Mouse (Mus musculus): Measurements from ENCODE around the gene Elk3. TPM values are rescaled to one million over a fixed set of nuclear protein-coding genes. Genes with fewer than 3 reads are reported as not detected.
A peak's percentile ranks its signal among the peaks of the same experiment; 100 is the strongest.

The Elk3 gene
- polyA plus RNA-seq, 1 experiment, result 76.0 TPM

DNA sequence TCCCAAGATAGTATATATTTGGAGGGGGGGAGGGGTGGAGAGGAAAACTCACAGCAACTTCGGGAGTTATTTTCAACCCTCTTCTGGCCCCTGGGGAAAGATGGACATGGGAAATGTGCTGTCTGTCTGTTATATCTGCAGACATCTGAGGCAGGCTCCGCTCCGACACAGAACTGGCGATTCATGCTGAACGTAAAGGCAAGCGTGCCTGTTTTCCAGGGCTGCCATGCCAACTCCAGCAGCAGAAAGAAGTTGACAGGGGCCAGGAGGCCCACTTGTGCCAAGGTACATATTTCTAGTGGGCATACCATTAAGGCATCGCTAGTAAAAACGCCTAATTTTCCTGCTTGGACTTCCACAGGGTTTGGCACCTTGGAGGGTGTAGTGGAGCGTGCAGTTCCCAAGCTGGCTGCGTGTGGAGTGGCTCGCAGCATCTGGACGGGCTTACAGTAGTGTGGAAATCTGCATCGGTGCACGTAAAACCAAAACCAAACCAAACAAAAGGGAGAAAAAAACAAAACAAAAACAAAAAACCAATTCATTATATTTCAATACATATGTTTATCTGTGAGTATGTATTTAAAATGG, 37.1 kb upstream of the Elk3 start:
- no peak for DNase-seq
- 53% methylated on average over 14 of the region's 14 CpGs for WGBS
- Histone ChIP-seq H3K4me3 (replicated peaks; ENCODE audit: extremely low read depth, low read depth, low read length) (no peak overlapping the region), H3K4me1 (ENCODE audit: control insufficient read depth, insufficient read depth, low read length) (no peaks in the 10 kb centered on the region)
- no peak for TF ChIP-seq CTCF (IDR thresholded peaks at IDR 0.05; ENCODE audit: insufficient read depth, low read length)
- no peak for TF ChIP-seq POLR2A (IDR thresholded peaks at IDR 0.05; ENCODE audit: borderline replicate concordance, extremely low read depth, low read depth, low read length)

DNA sequence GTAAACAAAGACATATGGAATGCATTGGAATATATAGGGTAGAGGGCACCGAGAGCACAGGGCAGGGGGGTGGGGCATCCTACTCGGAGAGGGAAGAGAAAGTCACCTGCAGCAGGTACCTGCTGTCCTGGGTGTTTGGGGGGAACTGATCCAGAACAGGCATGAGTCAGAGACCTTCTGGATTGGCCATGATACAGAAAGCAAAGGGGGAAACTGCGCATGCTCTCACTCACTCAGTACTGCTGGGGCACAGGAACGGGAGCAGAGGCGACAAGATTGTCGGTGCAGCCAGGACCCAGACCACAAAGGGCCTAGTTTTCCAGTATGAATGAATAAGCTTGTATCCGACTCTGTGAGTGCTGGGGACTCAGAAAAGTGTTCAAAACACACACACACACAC, 36.5 kb upstream of the Elk3 start:
- WGBS, result 48% methylated on average over 7 of the region's 7 CpGs
- DNase-seq, result no peak
- H3K4me1 ChIP-seq (ENCODE audit: control insufficient read depth, insufficient read depth, low read length), result no peaks in the 10 kb centered on the region
- no peak overlapping the region for H3K4me3 ChIP-seq (replicated peaks; ENCODE audit: extremely low read depth, low read depth, low read length)
- no peak for TF ChIP-seq CTCF (IDR thresholded peaks at IDR 0.05; ENCODE audit: insufficient read depth, low read length)
- no peak for TF ChIP-seq POLR2A (IDR thresholded peaks at IDR 0.05; ENCODE audit: borderline replicate concordance, extremely low read depth, low read depth, low read length)

DNA sequence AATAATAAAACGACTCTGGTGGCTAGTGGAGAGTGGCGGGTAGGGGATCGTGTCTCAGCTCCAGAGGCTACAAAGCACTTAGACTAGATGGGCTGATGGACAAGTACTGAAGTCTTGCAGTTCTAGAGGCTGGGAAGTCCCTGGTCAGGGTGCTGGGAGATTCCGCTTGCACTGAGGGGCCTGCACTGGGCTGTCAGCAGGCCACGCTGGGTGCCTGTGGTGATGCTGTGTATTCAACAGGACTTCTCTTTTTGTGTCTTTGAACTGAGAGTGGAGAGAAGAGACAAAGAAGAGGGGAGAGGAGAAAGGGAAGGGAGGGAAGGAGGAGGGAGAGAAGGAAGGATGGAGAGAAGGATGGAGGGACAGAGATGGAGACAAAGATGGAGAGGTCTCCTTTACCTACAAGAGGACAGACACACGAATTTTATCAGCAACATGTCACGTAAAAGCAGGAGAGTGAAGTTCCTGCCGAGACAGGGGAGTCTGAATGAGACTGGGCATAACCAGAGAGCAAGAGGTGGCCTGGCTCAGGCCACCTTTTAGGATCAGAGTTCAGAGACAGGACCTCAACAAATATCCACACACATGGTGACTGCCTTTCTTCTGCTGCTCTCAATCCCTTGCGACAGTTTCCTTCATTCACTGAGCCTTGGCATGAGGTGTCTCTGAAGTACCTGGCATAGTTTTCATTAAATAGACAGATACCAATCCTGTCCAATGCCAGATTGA, 35.4 kb upstream of the Elk3 start:
- TF ChIP-seq CTCF (IDR thresholded peaks at IDR 0.05; ENCODE audit: insufficient read depth, low read length), result no peak
- TF ChIP-seq POLR2A (IDR thresholded peaks at IDR 0.05; ENCODE audit: borderline replicate concordance, extremely low read depth, low read depth, low read length), result no peak
- DNase-seq, result no peak
- 82% methylated on average over 9 of the region's 9 CpGs for WGBS
- no peak overlapping the region for H3K4me3 ChIP-seq (replicated peaks; ENCODE audit: extremely low read depth, low read depth, low read length)
- H3K4me1 ChIP-seq (ENCODE audit: control insufficient read depth, insufficient read depth, low read length), result no peaks in the 10 kb centered on the region

DNA sequence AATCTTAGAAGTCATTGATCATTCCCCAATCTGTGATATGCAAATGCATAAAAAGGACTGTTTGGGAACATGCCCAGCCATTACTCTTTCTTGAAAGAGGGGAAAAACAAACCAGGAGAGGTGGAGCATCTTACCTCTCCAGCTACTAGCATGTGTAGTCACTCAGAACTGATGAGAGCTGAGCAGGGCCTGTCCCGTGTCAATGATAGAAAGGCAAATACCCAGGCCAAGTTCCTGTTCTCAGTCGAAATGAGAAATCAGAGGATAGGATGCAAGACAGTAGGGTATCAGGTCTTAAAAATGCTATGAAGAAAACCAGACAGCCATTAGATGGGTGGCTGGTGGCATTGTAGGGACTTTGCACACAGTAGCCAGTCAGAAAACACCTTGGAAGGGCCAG, 34.6 kb upstream of the Elk3 start:
- DNase-seq, result no peak
- H3K4me1 ChIP-seq (ENCODE audit: control insufficient read depth, insufficient read depth, low read length), result no peaks in the 10 kb centered on the region
- 78% methylated on average over 2 of the region's 2 CpGs for WGBS
- H3K4me3 ChIP-seq (replicated peaks; ENCODE audit: extremely low read depth, low read depth, low read length), result no peak overlapping the region
- TF ChIP-seq POLR2A (IDR thresholded peaks at IDR 0.05; ENCODE audit: borderline replicate concordance, extremely low read depth, low read depth, low read length), result no peak
- no peak for TF ChIP-seq CTCF (IDR thresholded peaks at IDR 0.05; ENCODE audit: insufficient read depth, low read length)

DNA sequence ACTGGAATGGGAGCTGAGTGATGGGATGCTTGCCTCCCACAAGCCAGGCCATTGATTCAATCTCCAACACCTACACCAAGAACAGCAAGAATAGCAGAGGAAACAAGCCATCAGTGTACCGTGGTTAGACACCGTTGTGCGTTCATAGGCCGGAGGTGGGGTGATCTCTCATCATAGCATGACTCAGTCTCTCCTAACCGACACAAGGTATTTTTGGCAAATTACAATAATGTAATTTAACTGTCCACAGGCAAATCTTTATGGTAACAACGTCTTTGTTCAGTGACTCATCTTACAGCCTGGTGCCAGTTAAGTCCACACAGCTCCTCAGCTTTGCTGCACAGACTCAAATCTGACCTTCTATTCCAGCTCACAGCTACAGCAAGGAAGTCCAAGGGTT, 32.5 kb upstream of the Elk3 start:
- no peak for TF ChIP-seq POLR2A (IDR thresholded peaks at IDR 0.05; ENCODE audit: borderline replicate concordance, extremely low read depth, low read depth, low read length)
- 86% methylated on average over 6 of the region's 6 CpGs for WGBS
- no peak for DNase-seq
- Histone ChIP-seq H3K4me3 (replicated peaks; ENCODE audit: extremely low read depth, low read depth, low read length) (no peak overlapping the region), H3K4me1 (ENCODE audit: control insufficient read depth, insufficient read depth, low read length) (no peaks in the 10 kb centered on the region)

DNA sequence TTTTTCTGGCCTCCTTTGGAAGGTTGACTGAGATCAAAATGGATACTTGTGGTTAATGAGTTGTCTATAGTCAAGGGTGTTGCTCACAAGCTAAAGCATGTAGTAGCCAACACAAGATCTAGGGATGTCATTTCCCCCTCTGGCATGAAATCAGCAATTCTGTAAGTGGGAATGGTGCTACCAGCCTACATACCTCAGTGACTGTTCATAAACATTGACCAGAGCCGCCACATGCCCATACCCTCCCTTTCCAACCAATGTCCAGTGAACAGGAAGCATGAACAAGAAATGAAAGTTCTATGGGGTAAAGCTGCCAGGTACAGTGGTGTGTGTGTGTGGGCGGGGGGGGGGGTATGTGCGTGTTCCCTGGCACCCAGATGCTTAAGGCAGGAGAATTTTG, 32.1 kb upstream of the Elk3 start:
- H3K4me3 ChIP-seq (replicated peaks; ENCODE audit: extremely low read depth, low read depth, low read length), result no peak overlapping the region
- no peak for DNase-seq
- 87% methylated on average over 3 of the region's 3 CpGs for WGBS
- TF ChIP-seq POLR2A (IDR thresholded peaks at IDR 0.05; ENCODE audit: borderline replicate concordance, extremely low read depth, low read depth, low read length) (no peak), CTCF (IDR thresholded peaks at IDR 0.05; ENCODE audit: insufficient read depth, low read length) (no peak)
- H3K4me1 ChIP-seq (ENCODE audit: control insufficient read depth, insufficient read depth, low read length), result no peaks in the 10 kb centered on the region

DNA sequence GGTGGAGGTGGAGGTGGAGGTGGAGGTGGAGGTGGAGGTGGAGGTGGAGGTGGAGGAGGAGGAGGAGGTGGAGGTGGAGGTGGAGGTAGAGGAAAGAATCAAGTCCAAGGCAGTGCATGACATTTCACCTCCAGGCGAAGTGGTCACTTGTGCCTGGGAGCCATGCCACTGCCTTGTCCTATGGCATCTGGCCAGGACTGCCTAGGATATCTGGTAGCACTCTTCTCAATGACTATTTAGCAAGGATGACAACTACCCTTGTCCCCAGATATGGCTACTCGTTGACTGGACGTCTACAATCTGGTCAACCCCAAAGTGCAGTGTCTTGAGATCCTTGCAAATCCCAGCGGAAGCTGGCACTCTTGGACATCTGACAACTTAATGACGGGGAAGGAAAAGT, 27.6 kb upstream of the Elk3 start:
- no peak overlapping the region for H3K4me3 ChIP-seq (replicated peaks; ENCODE audit: extremely low read depth, low read depth, low read length)
- WGBS, result 65% methylated on average over 5 of the region's 5 CpGs
- DNase-seq, result no peak
- H3K4me1 ChIP-seq (ENCODE audit: control insufficient read depth, insufficient read depth, low read length), result peaks cover 10% of the 10 kb centered on the region
- no peak for TF ChIP-seq POLR2A (IDR thresholded peaks at IDR 0.05; ENCODE audit: borderline replicate concordance, extremely low read depth, low read depth, low read length)
- no peak for TF ChIP-seq CTCF (IDR thresholded peaks at IDR 0.05; ENCODE audit: insufficient read depth, low read length)

DNA sequence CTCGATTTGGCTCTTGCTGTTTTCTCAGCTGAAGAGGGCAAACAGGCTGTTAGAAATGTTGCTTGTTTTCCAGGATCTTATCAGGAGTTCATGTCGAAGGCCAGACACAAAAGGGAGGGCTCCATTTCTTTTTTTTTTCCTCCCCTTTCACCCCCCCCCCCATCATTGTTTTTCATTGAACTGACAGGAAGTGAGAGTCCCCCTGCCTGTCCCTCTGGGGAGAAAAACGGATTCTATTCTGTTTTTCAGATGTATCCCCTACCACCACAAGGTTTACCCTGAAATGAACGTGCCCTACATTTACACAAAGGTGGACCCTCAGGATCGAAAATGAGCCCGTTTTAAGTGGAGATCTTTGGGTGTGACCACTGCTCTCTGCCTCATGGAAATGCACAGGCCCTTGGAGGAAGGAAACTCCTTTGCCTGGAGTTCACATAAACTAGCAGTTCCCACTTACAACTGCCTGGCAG, 25.6 kb upstream of the Elk3 start:
- DNase-seq, result no peak
- Histone ChIP-seq H3K4me3 (replicated peaks; ENCODE audit: extremely low read depth, low read depth, low read length) (no peak overlapping the region), H3K4me1 (ENCODE audit: control insufficient read depth, insufficient read depth, low read length) (peaks cover 10% of the 10 kb centered on the region)
- 27% methylated on average over 6 of the region's 6 CpGs for WGBS
- TF ChIP-seq POLR2A (IDR thresholded peaks at IDR 0.05; ENCODE audit: borderline replicate concordance, extremely low read depth, low read depth, low read length), result no peak
- TF ChIP-seq CTCF (IDR thresholded peaks at IDR 0.05; ENCODE audit: insufficient read depth, low read length), result no peak

DNA sequence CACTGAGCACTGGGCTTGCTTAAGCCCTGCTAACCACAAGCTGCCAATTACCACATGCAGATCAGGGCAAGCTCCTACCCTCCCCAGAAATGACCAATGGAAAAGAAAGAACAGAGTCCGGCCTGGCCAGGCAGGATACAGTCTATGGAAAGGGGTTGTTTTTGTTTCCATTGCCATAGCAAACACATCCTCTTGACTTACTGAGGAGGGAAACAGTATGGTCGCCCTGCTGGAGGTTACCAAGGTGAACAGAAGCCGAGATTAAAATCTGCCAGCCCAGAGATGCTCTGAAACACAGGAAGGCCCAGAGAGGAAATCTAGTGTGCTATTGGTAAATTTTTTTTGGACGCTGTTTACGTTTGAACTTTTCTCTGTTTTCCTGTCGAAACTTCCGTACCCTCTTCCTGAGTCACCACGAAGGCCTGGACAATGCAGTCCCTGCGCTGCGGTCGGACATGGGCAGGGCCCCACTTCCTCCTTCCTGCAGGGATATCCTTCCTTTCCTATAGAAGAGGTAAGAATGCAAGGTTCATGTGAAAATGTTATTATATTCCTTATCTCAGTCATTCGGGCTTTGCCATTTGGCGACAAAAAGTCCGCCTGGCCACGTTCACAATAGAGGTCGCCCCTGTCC, 25.0 kb upstream of the Elk3 start:
- WGBS, result 38% methylated on average over 16 of the region's 16 CpGs
- no peak for TF ChIP-seq CTCF (IDR thresholded peaks at IDR 0.05; ENCODE audit: insufficient read depth, low read length)
- TF ChIP-seq POLR2A (IDR thresholded peaks at IDR 0.05; ENCODE audit: borderline replicate concordance, extremely low read depth, low read depth, low read length), result 0 out of 2 replicates have a peak, but pooled peaks have one; percentile 9
- DNase-seq, result peak; percentile 47
- H3K4me3 ChIP-seq (replicated peaks; ENCODE audit: extremely low read depth, low read depth, low read length), result no peak overlapping the region
- peaks cover 10% of the 10 kb centered on the region for H3K4me1 ChIP-seq (ENCODE audit: control insufficient read depth, insufficient read depth, low read length)

DNA sequence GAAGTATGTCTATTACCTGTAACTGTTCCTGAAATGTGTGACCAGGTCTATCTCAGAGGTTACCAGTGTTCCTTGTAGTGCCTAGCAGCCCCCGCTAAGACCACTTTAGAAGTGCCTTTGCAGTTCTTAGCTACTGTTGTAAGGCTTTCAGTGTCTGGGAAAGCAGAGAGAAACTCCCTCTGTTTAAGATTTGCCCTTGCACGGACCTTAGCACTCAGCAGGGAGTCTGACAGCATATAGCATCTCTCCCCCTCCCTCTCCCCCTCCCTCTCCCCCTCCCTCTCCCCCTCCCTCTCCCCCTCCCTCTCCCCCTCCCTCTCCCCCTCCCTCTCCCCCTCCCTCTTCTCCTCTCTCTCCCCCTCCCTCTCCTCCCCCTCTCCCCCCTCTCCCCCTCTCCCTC, 24.1 kb upstream of the Elk3 start:
- Histone ChIP-seq H3K4me1 (ENCODE audit: control insufficient read depth, insufficient read depth, low read length) (peaks cover 10% of the 10 kb centered on the region), H3K4me3 (replicated peaks; ENCODE audit: extremely low read depth, low read depth, low read length) (no peak overlapping the region)
- no peak for DNase-seq
- TF ChIP-seq POLR2A (IDR thresholded peaks at IDR 0.05; ENCODE audit: borderline replicate concordance, extremely low read depth, low read depth, low read length) (no peak), CTCF (IDR thresholded peaks at IDR 0.05; ENCODE audit: insufficient read depth, low read length) (no peak)
- 55% methylated on average over 2 of the region's 2 CpGs for WGBS
